ENCODE assay signal across 23 mouse cellular contexts in genomic region chr6:52542464-52542863, GRCm38 (mm10).
"Had no signal": no experiment of that assay in that cellular context is flagged by ENCODE, and none has a peak within 500 bp of the region (broad histone marks: within the 10 kb centered on the region; RNA-seq: fewer than 3 reads in every experiment).

No protein-coding gene starts in this region.

- H3K27ac ChIP-seq: heart, embryonic 10.5 days; hindbrain, embryonic 10.5 days; hindbrain, embryonic 12.5 days; hindbrain, embryonic 14.5 days; intestine, embryonic 15.5 days; limb, embryonic 13.5 days; limb, embryonic 15.5 days; liver, embryonic 12.5 days had no signal

- DNase-seq: gastrocnemius, postnatal 25 days; heart, postnatal 10 days; heart, postnatal 4 days; kidney, adult 18-20 months; kidney, adult 8-10 months; kidney, postnatal 10 days; kidney, postnatal 25 days; kidney, postnatal 4 days; layer of hippocampus, adult 9-11 months; layer of hippocampus, postnatal 36 days; left cerebral cortex, postnatal 4 days had no signal

- H3K4me2 ChIP-seq: heart, embryonic 12.5 days; hindbrain, embryonic 12.5 days; hindbrain, embryonic 14.5 days; intestine, embryonic 15.5 days; limb, embryonic 13.5 days; limb, embryonic 15.5 days; liver, embryonic 12.5 days had no signal

- H3K9me3 ChIP-seq: heart, embryonic 10.5 days; heart, embryonic 12.5 days; hindbrain, embryonic 12.5 days; intestine, embryonic 15.5 days; limb, embryonic 15.5 days; liver, embryonic 12.5 days had no signal

- H3K36me3 ChIP-seq: intestine, embryonic 15.5 days had no signal

- H3K27me3 ChIP-seq: heart, embryonic 12.5 days; hindbrain, embryonic 12.5 days; intestine, embryonic 15.5 days; liver, embryonic 12.5 days had no signal

- H3K4me3 ChIP-seq: heart, embryonic 10.5 days; heart, embryonic 12.5 days; hindbrain, embryonic 10.5 days; hindbrain, embryonic 12.5 days; intestine, embryonic 15.5 days; limb, embryonic 13.5 days; limb, embryonic 15.5 days; liver, embryonic 12.5 days had no signal

- H3K9ac ChIP-seq: heart, embryonic 12.5 days; hindbrain, embryonic 12.5 days; hindbrain, embryonic 14.5 days; intestine, embryonic 15.5 days; limb, embryonic 13.5 days; limb, embryonic 15.5 days; liver, embryonic 12.5 days had no signal

- ATAC-seq: hindbrain, embryonic 16.5 days; inflammation-experienced regulatory T-cells, adult 6 months; intestine, embryonic 15.5 days; intestine, postnatal 0 days; liver, embryonic 12.5 days had no signal

- H3K4me1 ChIP-seq: hindbrain, embryonic 10.5 days; intestine, embryonic 15.5 days; liver, embryonic 12.5 days had no signal
